26 mouse cellular contexts compared by ENCODE assay signal in genomic region chr1:103471514-103471913, GRCm38 (mm10).
"Had no signal": no experiment of that assay in that cellular context is flagged by ENCODE, and none has a peak within 500 bp of the region (broad histone marks: within the 10 kb centered on the region; RNA-seq: fewer than 3 reads in every experiment).

No protein-coding gene starts in this region.

- H3K27ac ChIP-seq: heart, embryonic 10.5 days; heart, embryonic 13.5 days; heart, embryonic 15.5 days; hindbrain, embryonic 13.5 days; hindbrain, embryonic 15.5 days; hindbrain, postnatal 0 days; kidney, embryonic 15.5 days; kidney, postnatal 0 days; limb, embryonic 13.5 days; limb, embryonic 15.5 days; liver, embryonic 12.5 days; liver, embryonic 14.5 days had no signal

- H3K9ac ChIP-seq: heart, embryonic 13.5 days; heart, embryonic 15.5 days; hindbrain, embryonic 13.5 days; hindbrain, embryonic 15.5 days; kidney, embryonic 15.5 days; limb, embryonic 13.5 days; limb, embryonic 15.5 days; liver, embryonic 12.5 days; liver, embryonic 14.5 days had no signal

- DNase-seq: gastrocnemius, postnatal 14 days; gastrocnemius, postnatal 36 days; heart, adult 11 months; heart, postnatal 14 days; heart, postnatal 36 days; kidney, adult 11 months; kidney, adult 2 months; kidney, adult 9 months; kidney, postnatal 14 days; kidney, postnatal 36 days; layer of hippocampus, adult 9-11 months; layer of hippocampus, postnatal 36 days; left cerebral cortex, postnatal 4 days had no signal

- H3K4me3 ChIP-seq: heart, embryonic 10.5 days; heart, embryonic 13.5 days; heart, embryonic 15.5 days; hindbrain, embryonic 13.5 days; hindbrain, embryonic 15.5 days; kidney, embryonic 15.5 days; limb, embryonic 13.5 days; limb, embryonic 15.5 days; liver, embryonic 12.5 days had no signal

- H3K4me1 ChIP-seq: heart, embryonic 10.5 days; heart, embryonic 13.5 days; heart, embryonic 15.5 days; hindbrain, embryonic 13.5 days; hindbrain, embryonic 15.5 days; kidney, embryonic 15.5 days; limb, embryonic 13.5 days; limb, embryonic 15.5 days; liver, embryonic 12.5 days had no signal

- H3K27me3 ChIP-seq: heart, embryonic 13.5 days; heart, embryonic 15.5 days; hindbrain, embryonic 13.5 days; hindbrain, embryonic 15.5 days; kidney, embryonic 15.5 days; limb, embryonic 13.5 days; limb, embryonic 15.5 days; liver, embryonic 12.5 days had no signal

- ATAC-seq: hindbrain, postnatal 0 days; intestine, embryonic 16.5 days; liver, embryonic 12.5 days had no signal

- H3K9me3 ChIP-seq: heart, embryonic 10.5 days; heart, embryonic 13.5 days; heart, embryonic 15.5 days; hindbrain, embryonic 13.5 days; hindbrain, embryonic 15.5 days; kidney, embryonic 15.5 days; limb, embryonic 15.5 days; liver, embryonic 12.5 days had no signal

- H3K36me3 ChIP-seq: heart, embryonic 10.5 days; heart, embryonic 13.5 days; heart, embryonic 15.5 days; hindbrain, embryonic 13.5 days; hindbrain, embryonic 15.5 days; kidney, embryonic 15.5 days; limb, embryonic 13.5 days; limb, embryonic 15.5 days; liver, embryonic 12.5 days had no signal

- H3K4me2 ChIP-seq: heart, embryonic 13.5 days; heart, embryonic 15.5 days; hindbrain, embryonic 13.5 days; hindbrain, embryonic 15.5 days; kidney, embryonic 15.5 days; limb, embryonic 13.5 days; limb, embryonic 15.5 days; liver, embryonic 12.5 days had no signal
